Mouse (Mus musculus) heart, postnatal 0 days (tissue): Measurements from ENCODE around the gene Nvl. TPM values are rescaled to one million over a fixed set of nuclear protein-coding genes. Genes with fewer than 3 reads are reported as not detected.

Experiments
- ATAC-seq: fragments of 200-750 bp; cut with Nextera tagmentation; 2 replicates; pipeline ENCODE4 v1.8.0; 2017; ENCODE audit warnings: low read depth, moderate number of reproducible peaks, moderate library complexity; ENCODE audit not compliant: insufficient read depth
- DNase-seq: peaks from one replicate; pipeline ENCODE4 v3.0.0-alpha.2; 2016; ENCODE audit warnings: low spot score
- H3K27ac ChIP-seq: fragments of 300-500 bp; sonication (generic); 2 replicates; pipeline ENCODE4 v1.5.1; 2014; ENCODE audit warnings: low read depth, mild to moderate bottlenecking
- H3K27me3 ChIP-seq: fragments of 300-500 bp; sonication (generic); 2 replicates; pipeline ENCODE4 v1.6.1; 2014; ENCODE audit warnings: low read length, mixed read lengths; ENCODE audit not compliant: control insufficient read depth, insufficient read depth
- H3K36me3 ChIP-seq: fragments of 300-500 bp; sonication (generic); replicated peaks from 2 replicates; pipeline ENCODE4 v1.6.1; 2014; ENCODE audit warnings: low read length, mixed read lengths; ENCODE audit not compliant: control insufficient read depth, insufficient read depth
- H3K4me1 ChIP-seq: fragments of 300-500 bp; sonication (generic); 2 replicates; pipeline ENCODE4 v1.6.1; 2014; ENCODE audit warnings: antibody characterized with exemption; ENCODE audit not compliant: control insufficient read depth, insufficient read depth
- H3K4me2 ChIP-seq: fragments of 300-500 bp; sonication (generic); 2 replicates; pipeline ENCODE4 v1.6.1; 2014; ENCODE audit warnings: low read depth, mild to moderate bottlenecking, low read length, moderate library complexity
- H3K4me3 ChIP-seq: fragments of 300-500 bp; sonication (generic); 2 replicates; pipeline ENCODE4 v1.5.1; 2014; ENCODE audit warnings: low read depth, low read length
- H3K9ac ChIP-seq: fragments of 300-500 bp; sonication (generic); replicated peaks from 2 replicates; pipeline ENCODE4 v1.6.1; 2014; ENCODE audit warnings: low read depth, low read length, mixed read lengths
- H3K9me3 ChIP-seq: fragments of 300-500 bp; sonication (generic); replicated peaks from 2 replicates; pipeline ENCODE4 v1.6.1; 2016; ENCODE audit warnings: low read length; ENCODE audit not compliant: control insufficient read depth
- CTCF ChIP-seq: IDR thresholded peaks from 2 replicates; pipeline ENCODE4 v1.5.1; 2016; ENCODE audit warnings: antibody characterized with exemption, control low read depth, low read depth
- EP300 ChIP-seq: IDR thresholded peaks from 2 replicates; pipeline ENCODE4 v1.6.1; 2016; ENCODE audit warnings: antibody characterized with exemption, low read depth
- WGBS: fragments of 180-500 bp; shearing (Covaris S2); extraction: QIAGEN DNeasy Blood & Tissue Kit; methylation state at CpG from one replicate; pipeline ENCODE4 v1.1.7; 2014; 5-methylcytosine and 5-hydroxymethylcytosine counted together
- polyA plus RNA-seq: library from polyadenylated mRNA; unstranded; fragments of >200 nt; fragmentation: Nextera tagmentation; extraction: Ambion mirVana; gene quantifications from 2 replicates; pipeline ENCODE4 v1.2.1, GENCODE M21; 2015
- total RNA-seq: library from RNA; depleted of rRNA; stranded (reverse); fragments of >200 nt; gene quantifications from 2 replicates; pipeline ENCODE4 v1.2.3, GENCODE M21; 2014; ENCODE audit warnings: low replicate concordance

Nvl gene
- total and polyA plus RNA-seq, 2 experiments from 2014 or later: 8.3 to 13.9 TPM

- 61% methylated on average over 11 of the region's 11 CpGs for WGBS
- no peak overlapping the region for H3K9ac ChIP-seq
Measured at GRCm38 (mm10) chr1:181069671-181070070, 74.3 kb downstream of the Nvl start.

GRCm38 (mm10) chr1:181068344-181068743, 75.7 kb downstream of the Nvl start:
- 65% methylated on average over 1 of the region's 1 CpGs for WGBS
- no peaks in the 10 kb centered on the region for H3K36me3 ChIP-seq
- ATAC-seq (no peak), DNase-seq (no peak)
- no peak for TF ChIP-seq CTCF
- TF ChIP-seq EP300: no peak
- no peaks in the 10 kb centered on the region for H3K27me3 ChIP-seq
- no peak overlapping the region for H3K27ac ChIP-seq
- no peak overlapping the region for H3K4me3 ChIP-seq
- no peak overlapping the region for H3K9ac ChIP-seq
- no peaks in the 10 kb centered on the region for H3K9me3 ChIP-seq
- H3K4me2 ChIP-seq: no peak overlapping the region
- H3K4me1 ChIP-seq: no peaks in the 10 kb centered on the region

More at GRCm38 (mm10) chr1:181069671-181070070, 74.3 kb downstream of the Nvl start:
- DNase-seq: no peak
- Histone ChIP-seq H3K36me3 (no peaks in the 10 kb centered on the region), H3K4me3 (no peak overlapping the region), H3K27me3 (no peaks in the 10 kb centered on the region), H3K4me2 (no peak overlapping the region), H3K4me1 (no peaks in the 10 kb centered on the region), H3K27ac (no peak overlapping the region), H3K9me3 (no peaks in the 10 kb centered on the region)
- TF ChIP-seq CTCF (no peak), EP300 (no peak)
- ATAC-seq: no peak

DNA sequence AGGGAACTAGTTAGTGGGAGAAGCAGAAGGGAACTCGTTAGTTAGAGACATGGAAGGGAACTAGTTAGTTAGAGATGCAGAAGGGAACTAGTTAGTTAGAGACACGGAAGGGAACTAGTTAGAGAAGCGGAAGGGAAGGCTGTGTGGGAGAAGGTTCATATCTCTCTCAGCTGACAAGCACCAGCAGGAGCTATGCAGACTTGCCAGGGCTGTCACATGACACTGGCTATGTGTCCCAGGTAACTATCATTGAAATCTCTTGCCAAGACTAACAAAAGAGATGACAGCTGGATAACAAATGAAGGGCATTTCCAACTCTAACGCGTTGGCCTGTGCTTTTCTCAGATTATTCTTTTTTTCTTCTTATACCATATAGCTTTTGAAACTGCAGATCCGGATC, 79.4 kb downstream of the Nvl start:
- TF ChIP-seq EP300 (no peak), CTCF (no peak)
- Histone ChIP-seq H3K4me1 (no peaks in the 10 kb centered on the region), H3K9me3 (no peaks in the 10 kb centered on the region), H3K4me2 (no peak overlapping the region), H3K4me3 (no peak overlapping the region), H3K27me3 (no peaks in the 10 kb centered on the region), H3K27ac (no peak overlapping the region), H3K36me3 (no peaks in the 10 kb centered on the region), H3K9ac (no peak overlapping the region)
- DNase-seq (no peak), ATAC-seq (no peak)
- WGBS: 53% methylated on average over 6 of the region's 6 CpGs

- Histone ChIP-seq H3K4me3 (no peak overlapping the region), H3K36me3 (no peaks in the 10 kb centered on the region), H3K9ac (no peak overlapping the region), H3K4me1 (no peaks in the 10 kb centered on the region), H3K4me2 (no peak overlapping the region), H3K9me3 (no peaks in the 10 kb centered on the region), H3K27ac (no peak overlapping the region), H3K27me3 (no peaks in the 10 kb centered on the region)
- ATAC-seq (no peak), DNase-seq (no peak)
- TF ChIP-seq CTCF (no peak), EP300 (no peak)
- WGBS: 59% methylated on average over 2 of the region's 2 CpGs
Measured at GRCm38 (mm10) chr1:181063991-181064390, 80.0 kb downstream of the Nvl start.

- ATAC-seq: no peak
- no peaks in the 10 kb centered on the region for H3K36me3 ChIP-seq
- H3K27ac ChIP-seq: no peak overlapping the region
- no peaks in the 10 kb centered on the region for H3K4me1 ChIP-seq
- no peak for DNase-seq
- no peak overlapping the region for H3K4me3 ChIP-seq
- no peaks in the 10 kb centered on the region for H3K27me3 ChIP-seq
- no peak overlapping the region for H3K4me2 ChIP-seq
- no peak for TF ChIP-seq EP300
- no peak for TF ChIP-seq CTCF
- no peak overlapping the region for H3K9ac ChIP-seq
- WGBS: 45% methylated on average over 3 of the region's 3 CpGs
- no peaks in the 10 kb centered on the region for H3K9me3 ChIP-seq
Measured at GRCm38 (mm10) chr1:181061784-181062485, 82.1 kb downstream of the Nvl start.

- H3K9me3 ChIP-seq: no peaks in the 10 kb centered on the region
- H3K36me3 ChIP-seq: no peaks in the 10 kb centered on the region
- 58% methylated on average over 4 of the region's 4 CpGs for WGBS
- ATAC-seq: no peak
- no peak overlapping the region for H3K27ac ChIP-seq
- no peaks in the 10 kb centered on the region for H3K4me1 ChIP-seq
- no peak overlapping the region for H3K4me2 ChIP-seq
- TF ChIP-seq EP300 (no peak), CTCF (no peak)
- no peak overlapping the region for H3K4me3 ChIP-seq
- no peak overlapping the region for H3K9ac ChIP-seq
- DNase-seq: no peak
- H3K27me3 ChIP-seq: no peaks in the 10 kb centered on the region
Measured at GRCm38 (mm10) chr1:181052898-181053297, 91.1 kb downstream of the Nvl start.
